Comparison of ENCODE assay signal across 23 mouse cellular contexts in genomic region chr7:28877856-28878255, GRCm38 (mm10). TPM values are rescaled to one million over a fixed set of nuclear protein-coding genes. Genes with fewer than 3 reads are reported as not detected.
DNase-seq lines count a peak whose midpoint lies in the region; ATAC-seq and TF ChIP-seq lines count a peak whose summit lies in the region.
"Had no signal": no experiment of that assay in that cellular context is flagged by ENCODE, and none has a peak within 500 bp of the region (broad histone marks: within the 10 kb centered on the region; RNA-seq: fewer than 3 reads in every experiment).

No protein-coding gene starts in this region.

- TF ChIP-seq CTCF in liver, embryonic 14.5 days (IDR thresholded peaks at IDR 0.05; ENCODE audit: low read depth) = no peak

- H3K9me3 ChIP-seq in heart, embryonic 13.5 days = no peaks in the 10 kb centered on the region
- H3K9me3 ChIP-seq in liver, embryonic 14.5 days (ENCODE audit: control insufficient read depth, low read length) = no peaks in the 10 kb centered on the region
- H3K9me3 ChIP-seq in liver, embryonic 11.5 days (ENCODE audit: control insufficient read depth, low read length) = no peaks in the 10 kb centered on the region
- H3K9me3 ChIP-seq in embryonic facial prominence, embryonic 10.5 days = no peaks in the 10 kb centered on the region
- no peaks in the 10 kb centered on the region for H3K9me3 ChIP-seq in kidney, embryonic 16.5 days (ENCODE audit: low read length)
- H3K9me3 ChIP-seq: embryonic facial prominence, embryonic 13.5 days; forebrain, embryonic 12.5 days; heart, embryonic 10.5 days; hindbrain, embryonic 12.5 days had no signal

- H3K9ac ChIP-seq in heart, embryonic 13.5 days = no peak overlapping the region
- no peak overlapping the region; the same call in 1 of the 2 replicates for H3K9ac ChIP-seq in liver, embryonic 14.5 days (replicated peaks)
- H3K9ac ChIP-seq in liver, embryonic 11.5 days (ENCODE audit: low read depth, low read length) = no peak overlapping the region
- H3K9ac ChIP-seq in kidney, embryonic 16.5 days (replicated peaks; ENCODE audit: low read length) = no peak overlapping the region
- H3K9ac ChIP-seq: embryonic facial prominence, embryonic 13.5 days; forebrain, embryonic 12.5 days; hindbrain, embryonic 12.5 days had no signal

- intact Hi-C loops in heart, postnatal 10 days (cut with DNase I) = no loop called here

- DNase-seq in heart, postnatal 10 days = no peak
- no peak for DNase-seq in liver, embryonic 14.5 days (ENCODE audit: low read depth in 3 of 3, low spot score in 3 of 3)
- no peak for DNase-seq in liver, embryonic 11.5 days (ENCODE audit: low spot score)
- DNase-seq in embryonic facial prominence, embryonic 10.5 days (ENCODE audit: low spot score) = peak; percentile 7
- DNase-seq: adrenal gland, postnatal 14 days; B cell, adult 2 months; cerebellum, adult 11-12 months; cerebellum, adult 9-10 months; cerebellum, postnatal 25 days; heart, adult 18-20 months; heart, postnatal 4 days had no signal

- H3K79me2 ChIP-seq in myocyte (ENCODE audit: control insufficient read depth, insufficient read depth) = no peaks in the 10 kb centered on the region

- WGBS in heart, embryonic 13.5 days = 74% methylated on average over 4 of the region's 4 CpGs
- WGBS in liver, embryonic 14.5 days (ENCODE audit: insufficient replicate concordance) = 69% methylated on average over 4 of the region's 4 CpGs
- WGBS in liver, embryonic 11.5 days = 77% methylated on average over 4 of the region's 4 CpGs
- WGBS in embryonic facial prominence, embryonic 10.5 days = 84% methylated on average over 4 of the region's 4 CpGs
- WGBS in kidney, embryonic 16.5 days = 51% methylated on average over 4 of the region's 4 CpGs

- TF ChIP-seq EP300 in liver, embryonic 14.5 days (IDR thresholded peaks at IDR 0.05; ENCODE audit: low read depth) = no peak

- no peak overlapping the region for H3K4me2 ChIP-seq in heart, embryonic 13.5 days
- H3K4me2 ChIP-seq in liver, embryonic 14.5 days (ENCODE audit: low read depth) = no peak overlapping the region; the same call in 1 of the 2 replicates
- no peak overlapping the region for H3K4me2 ChIP-seq in liver, embryonic 11.5 days
- H3K4me2 ChIP-seq in myocyte (ENCODE audit: low read depth) = no peak overlapping the region
- H3K4me2 ChIP-seq in kidney, embryonic 16.5 days (replicated peaks; ENCODE audit: low read depth, low read length) = no peak overlapping the region
- H3K4me2 ChIP-seq: embryonic facial prominence, embryonic 13.5 days; forebrain, embryonic 12.5 days; hindbrain, embryonic 12.5 days had no signal

- H3K4me1 ChIP-seq in heart, embryonic 13.5 days = 0 out of 2 replicates have a peak, but pooled peaks cover 3% of the 10 kb centered on the region
- H3K4me1 ChIP-seq in liver, embryonic 14.5 days (replicated peaks; ENCODE audit: control insufficient read depth in 2 of 2, insufficient read depth in 2 of 2, low read length in 1 of 2) = peaks cover 9 to 27% of the 10 kb centered on the region in 2 experiments
- H3K4me1 ChIP-seq in liver, embryonic 11.5 days (replicated peaks; ENCODE audit: control insufficient read depth, insufficient read depth, low read length) = peaks cover 9% of the 10 kb centered on the region; the same call in 1 of the 2 replicates
- peaks cover 37% of the 10 kb centered on the region for H3K4me1 ChIP-seq in embryonic facial prominence, embryonic 10.5 days
- H3K4me1 ChIP-seq in kidney, embryonic 16.5 days (ENCODE audit: insufficient read depth, low read length) = peaks cover 6% of the 10 kb centered on the region
- H3K4me1 ChIP-seq: hindbrain, embryonic 12.5 days had no signal

- H3K27me3 ChIP-seq in heart, embryonic 13.5 days (replicated peaks) = peaks cover 6% of the 10 kb centered on the region; the same call in 1 of the 2 replicates
- no peaks in the 10 kb centered on the region; the same call in 1 of the 2 replicates for H3K27me3 ChIP-seq in liver, embryonic 14.5 days (ENCODE audit: control insufficient read depth, insufficient read depth, low read length)
- H3K27me3 ChIP-seq in liver, embryonic 11.5 days (replicated peaks; ENCODE audit: control insufficient read depth, insufficient read depth, low read length) = no peaks in the 10 kb centered on the region
- H3K27me3 ChIP-seq in embryonic facial prominence, embryonic 10.5 days (replicated peaks; ENCODE audit: low read depth, poor library complexity, severe bottlenecking) = no peaks in the 10 kb centered on the region
- no peaks in the 10 kb centered on the region for H3K27me3 ChIP-seq in myocyte (ENCODE audit: control insufficient read depth, insufficient read depth, insufficient read length)
- no peaks in the 10 kb centered on the region for H3K27me3 ChIP-seq in kidney, embryonic 16.5 days (ENCODE audit: insufficient read depth, low read length)
- H3K27me3 ChIP-seq: embryonic facial prominence, embryonic 13.5 days; forebrain, embryonic 12.5 days; hindbrain, embryonic 12.5 days; Patski had no signal

- no peak overlapping the region for H3K4me3 ChIP-seq in heart, embryonic 13.5 days
- H3K4me3 ChIP-seq in liver, embryonic 14.5 days (ENCODE audit: insufficient read depth in 1 of 2, low read depth in 2 of 2, low read length in 2 of 2) = no peak overlapping the region
- H3K4me3 ChIP-seq in liver, embryonic 11.5 days (ENCODE audit: low read depth, low read length) = no peak overlapping the region
- H3K4me3 ChIP-seq in embryonic facial prominence, embryonic 10.5 days = no peak overlapping the region
- H3K4me3 ChIP-seq in myocyte = no peak overlapping the region
- H3K4me3 ChIP-seq in kidney, embryonic 16.5 days (ENCODE audit: low read length) = no peak overlapping the region
- H3K4me3 ChIP-seq: embryonic facial prominence, embryonic 13.5 days; forebrain, embryonic 12.5 days; heart, embryonic 10.5 days; hindbrain, embryonic 12.5 days had no signal

- peak overlapping the region; percentile 36; the same call in 1 of the 2 replicates for H3K27ac ChIP-seq in heart, embryonic 13.5 days (replicated peaks)
- peak overlapping the region; percentile 81 for H3K27ac ChIP-seq in liver, embryonic 14.5 days
- no peak overlapping the region; the same call in 1 of the 2 replicates for H3K27ac ChIP-seq in liver, embryonic 11.5 days (ENCODE audit: low read depth, low read length)
- no peak overlapping the region for H3K27ac ChIP-seq in embryonic facial prominence, embryonic 10.5 days (replicated peaks)
- H3K27ac ChIP-seq in kidney, embryonic 16.5 days (ENCODE audit: low read length) = no peak overlapping the region
- H3K27ac ChIP-seq: embryonic facial prominence, embryonic 13.5 days; forebrain, embryonic 12.5 days; heart, embryonic 10.5 days; hindbrain, embryonic 12.5 days had no signal

- TF ChIP-seq POLR2A in myocyte (IDR thresholded peaks at IDR 0.05; ENCODE audit: insufficient read length, low read depth) = no peak

- no peak for ATAC-seq in heart, embryonic 13.5 days (ENCODE audit: extremely low read depth, insufficient number of reproducible peaks, low FRiP score, low TSS enrichment)
- no peak for ATAC-seq in liver, embryonic 14.5 days (ENCODE audit: insufficient read depth)
- no peak for ATAC-seq in liver, embryonic 11.5 days (replicated peaks; ENCODE audit: low FRiP score)
- no peak for ATAC-seq in kidney, embryonic 16.5 days (ENCODE audit: low FRiP score, low TSS enrichment)
- ATAC-seq in CD4-positive, CD25-positive, alpha-beta regulatory T cell, adult 4 months = no peak
- ATAC-seq: activated CD4-positive, CD25-positive, alpha-beta regulatory T cell, adult 4 months; forebrain, embryonic 16.5 days; hindbrain, embryonic 16.5 days; Patski had no signal

- H3ac ChIP-seq in myocyte (ENCODE audit: control insufficient read depth, insufficient read length) = no peak overlapping the region

- H3K36me3 ChIP-seq in heart, embryonic 13.5 days = no peaks in the 10 kb centered on the region
- H3K36me3 ChIP-seq in liver, embryonic 14.5 days (replicated peaks; ENCODE audit: control insufficient read depth, insufficient read depth, low read depth) = no peaks in the 10 kb centered on the region
- H3K36me3 ChIP-seq in liver, embryonic 11.5 days (ENCODE audit: control insufficient read depth, insufficient read depth, low read length) = no peaks in the 10 kb centered on the region
- H3K36me3 ChIP-seq in embryonic facial prominence, embryonic 10.5 days (replicated peaks) = no peaks in the 10 kb centered on the region
- H3K36me3 ChIP-seq in myocyte (ENCODE audit: control insufficient read depth, insufficient read depth) = no peaks in the 10 kb centered on the region
- no peaks in the 10 kb centered on the region for H3K36me3 ChIP-seq in kidney, embryonic 16.5 days (ENCODE audit: insufficient read depth, low read length)
- H3K36me3 ChIP-seq: embryonic facial prominence, embryonic 13.5 days; forebrain, embryonic 12.5 days; heart, embryonic 10.5 days; hindbrain, embryonic 12.5 days had no signal

RNA-seq across cellular contexts. Expression of gene Capn12, which starts 3.4 kb away (rescaled TPM):
- polyA plus RNA-seq in heart, embryonic 13.5 days (2015; fragmentation: Nextera tagmentation; extraction: Ambion mirVana) = 0.15 and 0.38 TPM in 2 replicates
- under 1 TPM; 0.26 to 0.47 TPM for total RNA-seq in heart, postnatal 10 days (2021)
- polyA plus RNA-seq in liver, embryonic 14.5 days (2012; rRNA removed) = 0.01 and 0.02 TPM in 2 replicates
- polyA plus RNA-seq in liver, embryonic 14.5 days (2014; fragmentation: Nextera tagmentation; extraction: Ambion mirVana) = 0.15 and 0.19 TPM in 2 replicates
- polyA plus RNA-seq in liver, embryonic 11.5 days (2014; fragmentation: Nextera tagmentation; extraction: Ambion mirVana) = 0.21 and 0.37 TPM in 2 replicates
- 0.44 and 0.55 TPM in 2 replicates for polyA plus RNA-seq in embryonic facial prominence, embryonic 10.5 days (2016; fragmentation: Nextera tagmentation; extraction: Ambion mirVana)
- 0.24 TPM for polyA plus RNA-seq in myocyte (2012; fragmentation: generic; extraction: Trizol)
- 0.59 and 0.74 TPM in 2 replicates for polyA plus RNA-seq in kidney, embryonic 16.5 days (2015; fragmentation: Nextera tagmentation; extraction: Ambion mirVana)
- polyA plus RNA-seq in CD4-positive, CD25-positive, alpha-beta regulatory T cell, adult 4 months (2017; shearing (Covaris generic)) = not detected

RNA-seq across cellular contexts. Expression of gene Lgals7, which starts 14.2 kb away (rescaled TPM):
- polyA plus RNA-seq in heart, embryonic 13.5 days (2015; fragmentation: Nextera tagmentation; extraction: Ambion mirVana) = 1.5 and 1.6 TPM in 2 replicates
- total RNA-seq in heart, postnatal 10 days (2021) = 1 to 10 TPM; 2.2 to 2.8 TPM
- polyA plus RNA-seq in liver, embryonic 14.5 days (2012; rRNA removed) = 0.09 and 0.42 TPM in 2 replicates
- 0.40 TPM in 1 of 2 replicates, not detected in the other for polyA plus RNA-seq in liver, embryonic 14.5 days (2014; fragmentation: Nextera tagmentation; extraction: Ambion mirVana)
- polyA plus RNA-seq in liver, embryonic 11.5 days (2014; fragmentation: Nextera tagmentation; extraction: Ambion mirVana) = not detected in 2 replicates
- 0.63 and 1.9 TPM in 2 replicates for polyA plus RNA-seq in embryonic facial prominence, embryonic 10.5 days (2016; fragmentation: Nextera tagmentation; extraction: Ambion mirVana)
- 0.50 TPM for polyA plus RNA-seq in myocyte (2012; fragmentation: generic; extraction: Trizol)
- polyA plus RNA-seq in kidney, embryonic 16.5 days (2015; fragmentation: Nextera tagmentation; extraction: Ambion mirVana) = 1.3 and 2.3 TPM in 2 replicates
- polyA plus RNA-seq in CD4-positive, CD25-positive, alpha-beta regulatory T cell, adult 4 months (2017; shearing (Covaris generic)) = 1 to 10 TPM; 1.1 to 1.6 TPM

RNA-seq across cellular contexts. Expression of gene Lgals4, which starts 44.2 kb away (rescaled TPM):
- polyA plus RNA-seq in heart, embryonic 13.5 days (2015; fragmentation: Nextera tagmentation; extraction: Ambion mirVana) = 4.3 and 5.6 TPM in 2 replicates
- 10 to 100 TPM; 35.0 to 35.8 TPM for total RNA-seq in heart, postnatal 10 days (2021)
- polyA plus RNA-seq in liver, embryonic 14.5 days (2012; rRNA removed) = 2.3 and 3.3 TPM in 2 replicates
- polyA plus RNA-seq in liver, embryonic 14.5 days (2014; fragmentation: Nextera tagmentation; extraction: Ambion mirVana) = 0.98 and 1.1 TPM in 2 replicates
- polyA plus RNA-seq in liver, embryonic 11.5 days (2014; fragmentation: Nextera tagmentation; extraction: Ambion mirVana) = 2.9 and 5.1 TPM in 2 replicates
- polyA plus RNA-seq in embryonic facial prominence, embryonic 10.5 days (2016; fragmentation: Nextera tagmentation; extraction: Ambion mirVana) = 4.4 and 4.9 TPM in 2 replicates
- polyA plus RNA-seq in myocyte (2012; fragmentation: generic; extraction: Trizol) = 3.0 TPM
- polyA plus RNA-seq in kidney, embryonic 16.5 days (2015; fragmentation: Nextera tagmentation; extraction: Ambion mirVana) = 10.8 and 12.8 TPM in 2 replicates
- polyA plus RNA-seq in CD4-positive, CD25-positive, alpha-beta regulatory T cell, adult 4 months (2017; shearing (Covaris generic)) = 10 to 100 TPM; 28.0 to 57.1 TPM

RNA-seq across cellular contexts. Expression of gene Ech1, which starts 52.8 kb away (rescaled TPM):
- polyA plus RNA-seq in heart, embryonic 13.5 days (2015; fragmentation: Nextera tagmentation; extraction: Ambion mirVana) = 169 and 182 TPM in 2 replicates
- total RNA-seq in heart, postnatal 10 days (2021) = 1,000 to 10,000 TPM; 1,137 to 1,217 TPM
- 62.4 and 62.7 TPM in 2 replicates for polyA plus RNA-seq in liver, embryonic 14.5 days (2012; rRNA removed)
- 92.5 and 97.4 TPM in 2 replicates for polyA plus RNA-seq in liver, embryonic 14.5 days (2014; fragmentation: Nextera tagmentation; extraction: Ambion mirVana)
- 107 TPM in 2 replicates for polyA plus RNA-seq in liver, embryonic 11.5 days (2014; fragmentation: Nextera tagmentation; extraction: Ambion mirVana)
- polyA plus RNA-seq in embryonic facial prominence, embryonic 10.5 days (2016; fragmentation: Nextera tagmentation; extraction: Ambion mirVana) = 75.8 and 81.7 TPM in 2 replicates
- 132 TPM for polyA plus RNA-seq in myocyte (2012; fragmentation: generic; extraction: Trizol)
- polyA plus RNA-seq in kidney, embryonic 16.5 days (2015; fragmentation: Nextera tagmentation; extraction: Ambion mirVana) = 198 and 214 TPM in 2 replicates
- 100 to 1,000 TPM; 198 to 237 TPM for polyA plus RNA-seq in CD4-positive, CD25-positive, alpha-beta regulatory T cell, adult 4 months (2017; shearing (Covaris generic))

Comparison
In these comparisons a context has a peak if more than half of its experiments do, and no peak if none do; other contexts are left out.
1. H3K27ac ChIP-seq: peak in heart, embryonic 13.5 days (single experiment) and liver, embryonic 14.5 days (single experiment); none in liver, embryonic 11.5 days (single experiment), embryonic facial prominence, embryonic 10.5 days (single experiment) and kidney, embryonic 16.5 days (single experiment).